Comparison of ENCODE assay signal across 10 mouse cellular contexts in the genomic region with DNA sequence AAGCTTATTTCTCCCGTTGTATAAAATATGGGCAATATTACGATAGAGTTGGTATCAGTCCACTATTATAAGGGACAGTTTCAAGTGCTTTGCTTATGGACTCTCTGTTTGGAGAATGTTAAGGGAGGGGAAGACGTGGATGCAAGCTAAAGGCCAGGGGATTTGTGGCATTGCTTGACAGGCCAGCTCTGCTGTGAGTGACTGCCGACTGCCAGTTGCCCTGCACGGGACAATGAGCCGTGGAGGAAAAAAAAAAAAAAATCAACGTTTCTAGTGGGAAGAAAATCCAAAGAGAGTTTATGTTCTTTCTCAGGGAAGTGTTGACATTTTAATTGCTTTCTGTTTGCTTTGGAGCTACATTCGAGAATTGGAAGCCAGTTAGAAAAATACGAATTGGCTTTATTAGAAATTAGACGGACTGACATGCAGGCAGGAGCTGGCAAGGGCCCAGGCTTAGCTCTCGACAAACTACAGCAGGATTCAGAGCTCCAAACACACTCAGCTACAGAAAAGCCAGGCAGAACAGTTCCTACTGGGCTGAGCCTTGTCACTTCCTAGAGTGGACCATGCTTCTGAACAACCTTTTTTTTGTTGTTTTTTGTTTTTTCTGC.
DNase-seq lines count a peak whose midpoint lies in the region; ATAC-seq and TF ChIP-seq lines count a peak whose summit lies in the region.
"Had no signal": no experiment of that assay in that cellular context is flagged by ENCODE, and none has a peak within 500 bp of the region (broad histone marks: within the 10 kb centered on the region; RNA-seq: fewer than 3 reads in every experiment).

No protein-coding gene starts in this region.

- no peaks in the 10 kb centered on the region for H3K9me3 ChIP-seq in intestine, embryonic 15.5 days
- H3K9me3 ChIP-seq in intestine, embryonic 16.5 days (ENCODE audit: control insufficient read depth, low read length): no peaks in the 10 kb centered on the region
- no peaks in the 10 kb centered on the region for H3K9me3 ChIP-seq in heart, embryonic 13.5 days
- no peaks in the 10 kb centered on the region for H3K9me3 ChIP-seq in stomach, postnatal 0 days (ENCODE audit: control insufficient read depth, low read length)
- H3K9me3 ChIP-seq: embryonic facial prominence, embryonic 12.5 days; midbrain, embryonic 12.5 days had no signal

- no peak overlapping the region for H3K27ac ChIP-seq in intestine, embryonic 15.5 days
- H3K27ac ChIP-seq in intestine, embryonic 16.5 days (ENCODE audit: low read length): no peak overlapping the region
- peak overlapping the region; percentile 49 for H3K27ac ChIP-seq in heart, embryonic 13.5 days (replicated peaks)
- peak overlapping the region; percentile 35; the same call in 1 of the 2 replicates for H3K27ac ChIP-seq in stomach, postnatal 0 days (replicated peaks)
- H3K27ac ChIP-seq: embryonic facial prominence, embryonic 12.5 days; midbrain, embryonic 12.5 days had no signal

- DNase-seq in cerebellum, adult 8-10 months: peak; percentile 43
- peak; percentile 28 for DNase-seq in layer of hippocampus, adult 9-11 months
- DNase-seq in stomach, postnatal 0 days (ENCODE audit: low spot score): peak; percentile 46
- no peak for DNase-seq in left cerebral cortex, adult 8-10 months (ENCODE audit: low spot score in 2 of 2)
- DNase-seq in left cerebral cortex, adult 11 months (ENCODE audit: low spot score): no peak

- 0 out of 2 replicates have a peak overlapping the region, but pooled peaks have one; percentile 15 for H3K4me2 ChIP-seq in intestine, embryonic 15.5 days (replicated peaks)
- H3K4me2 ChIP-seq in intestine, embryonic 16.5 days (ENCODE audit: low read depth, low read length): no peak overlapping the region
- peak overlapping the region; percentile 45 for H3K4me2 ChIP-seq in heart, embryonic 13.5 days
- 0 out of 2 replicates have a peak overlapping the region, but pooled peaks have one; percentile 15 for H3K4me2 ChIP-seq in stomach, postnatal 0 days (replicated peaks; ENCODE audit: low read depth)
- H3K4me2 ChIP-seq: embryonic facial prominence, embryonic 12.5 days; midbrain, embryonic 12.5 days had no signal

- no peaks in the 10 kb centered on the region for H3K36me3 ChIP-seq in intestine, embryonic 15.5 days
- H3K36me3 ChIP-seq in intestine, embryonic 16.5 days (ENCODE audit: control insufficient read depth, insufficient read depth, low read length): no peaks in the 10 kb centered on the region
- H3K36me3 ChIP-seq in heart, embryonic 13.5 days: no peaks in the 10 kb centered on the region
- H3K36me3 ChIP-seq in stomach, postnatal 0 days (ENCODE audit: control insufficient read depth, insufficient read depth, low read length): no peaks in the 10 kb centered on the region
- H3K36me3 ChIP-seq: embryonic facial prominence, embryonic 12.5 days; midbrain, embryonic 12.5 days had no signal

- H3K4me1 ChIP-seq in intestine, embryonic 15.5 days (replicated peaks): no peaks in the 10 kb centered on the region; the same call in 1 of the 2 replicates
- no peaks in the 10 kb centered on the region for H3K4me1 ChIP-seq in intestine, embryonic 16.5 days (ENCODE audit: control insufficient read depth, insufficient read depth, low read length)
- peaks cover 17% of the 10 kb centered on the region for H3K4me1 ChIP-seq in heart, embryonic 13.5 days
- H3K4me1 ChIP-seq in stomach, postnatal 0 days (replicated peaks; ENCODE audit: control insufficient read depth, insufficient read depth): no peaks in the 10 kb centered on the region; the same call in 1 of the 2 replicates
- H3K4me1 ChIP-seq: embryonic facial prominence, embryonic 12.5 days; midbrain, embryonic 12.5 days had no signal

- no peak overlapping the region for H3K9ac ChIP-seq in intestine, embryonic 15.5 days
- no peak overlapping the region for H3K9ac ChIP-seq in intestine, embryonic 16.5 days (ENCODE audit: low read depth, low read length)
- H3K9ac ChIP-seq in heart, embryonic 13.5 days: no peak overlapping the region
- 0 out of 2 replicates have a peak overlapping the region, but pooled peaks have one; percentile 45 for H3K9ac ChIP-seq in stomach, postnatal 0 days (ENCODE audit: low read length)
- H3K9ac ChIP-seq: embryonic facial prominence, embryonic 12.5 days; midbrain, embryonic 12.5 days had no signal

- WGBS in intestine, embryonic 15.5 days: 18% methylated on average over 11 of the region's 11 CpGs
- 24% methylated on average over 11 of the region's 11 CpGs for WGBS in intestine, embryonic 16.5 days
- WGBS in heart, embryonic 13.5 days: 22% methylated on average over 11 of the region's 11 CpGs
- 14% methylated on average over 11 of the region's 11 CpGs for WGBS in stomach, postnatal 0 days

- no peaks in the 10 kb centered on the region for H3K27me3 ChIP-seq in intestine, embryonic 15.5 days (replicated peaks)
- H3K27me3 ChIP-seq in intestine, embryonic 16.5 days (replicated peaks; ENCODE audit: control insufficient read depth, insufficient read depth, low read length): no peaks in the 10 kb centered on the region
- no peaks in the 10 kb centered on the region for H3K27me3 ChIP-seq in heart, embryonic 13.5 days (replicated peaks)
- no peaks in the 10 kb centered on the region for H3K27me3 ChIP-seq in stomach, postnatal 0 days (ENCODE audit: control insufficient read depth, insufficient read depth, low read length)
- H3K27me3 ChIP-seq: embryonic facial prominence, embryonic 12.5 days; midbrain, embryonic 12.5 days had no signal

- no peak for ATAC-seq in intestine, embryonic 15.5 days
- ATAC-seq in intestine, embryonic 16.5 days: no peak
- no peak for ATAC-seq in heart, embryonic 13.5 days (ENCODE audit: extremely low read depth, insufficient number of reproducible peaks, low FRiP score, low TSS enrichment)
- ATAC-seq in stomach, postnatal 0 days (ENCODE audit: low FRiP score, low TSS enrichment): no peak

- TF ChIP-seq EP300 in stomach, postnatal 0 days (optimal IDR thresholded peaks at IDR 0.05): no peak

- no peak overlapping the region for H3K4me3 ChIP-seq in intestine, embryonic 15.5 days (replicated peaks)
- H3K4me3 ChIP-seq in intestine, embryonic 16.5 days (ENCODE audit: low read length): no peak overlapping the region
- 0 out of 2 replicates have a peak overlapping the region, but pooled peaks have one; percentile 5 for H3K4me3 ChIP-seq in heart, embryonic 13.5 days
- H3K4me3 ChIP-seq in stomach, postnatal 0 days (ENCODE audit: low read depth, low read length): no peak overlapping the region
- H3K4me3 ChIP-seq: embryonic facial prominence, embryonic 12.5 days; midbrain, embryonic 12.5 days had no signal

- no peak for TF ChIP-seq CTCF in stomach, postnatal 0 days (IDR thresholded peaks at IDR 0.05; ENCODE audit: low read depth)

Comparison
In these comparisons a context has a peak if more than half of its experiments do, and no peak if none do; other contexts are left out.
1. H3K27ac ChIP-seq: peak in heart, embryonic 13.5 days (single experiment) and stomach, postnatal 0 days (single experiment); none in intestine, embryonic 15.5 days (single experiment) and intestine, embryonic 16.5 days (single experiment).
2. DNase-seq: peak in cerebellum, adult 8-10 months (single experiment), layer of hippocampus, adult 9-11 months (single experiment) and stomach, postnatal 0 days (single experiment); none in left cerebral cortex, adult 8-10 months (0 of 2) and left cerebral cortex, adult 11 months (single experiment).